Mouse (Mus musculus): ENCODE results near the gene Sipa1l3. TPM values are rescaled to one million over a fixed set of nuclear protein-coding genes. Genes with fewer than 3 reads are reported as not detected.

The Sipa1l3 gene
- polyA plus RNA-seq, 1 experiment from 2014 or later = 13.9 TPM

DNA sequence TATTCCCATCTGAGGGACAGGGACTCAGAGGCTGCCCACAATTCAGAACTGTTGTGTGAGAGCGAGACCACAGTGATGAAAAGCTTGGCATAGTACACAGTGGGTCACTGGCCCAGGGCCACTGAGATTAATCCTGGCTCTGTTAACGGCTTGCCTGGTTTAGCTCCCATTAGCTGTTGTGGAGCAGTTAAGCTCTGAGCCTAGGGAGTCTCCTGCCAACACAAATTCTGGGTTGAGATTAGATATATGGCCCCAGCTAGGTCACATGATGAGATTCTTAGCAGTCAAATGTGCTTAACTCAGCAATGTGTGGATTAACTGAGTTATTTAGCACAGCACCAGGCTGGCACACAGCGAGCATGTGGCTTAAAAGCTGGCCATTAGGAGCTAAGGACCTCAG is 121.0 kb downstream of the Sipa1l3 start:
- ATAC-seq (ENCODE audit: low FRiP score, low read depth) = 0 out of 2 replicates have a peak, but pooled peaks have one; percentile 44
- peaks cover 76% of the 10 kb centered on the region for H3K36me3 ChIP-seq
- H3K4me1 ChIP-seq = no peaks in the 10 kb centered on the region
- H3K27me3 ChIP-seq = no peaks in the 10 kb centered on the region
- H3K4me3 ChIP-seq = no peak overlapping the region
- no peak overlapping the region for H3K4me2 ChIP-seq (replicated peaks)
- 58% methylated on average over 3 of the region's 3 CpGs for WGBS
- no peak overlapping the region for H3K9ac ChIP-seq
- H3K27ac ChIP-seq = no peak overlapping the region
- no peaks in the 10 kb centered on the region for H3K9me3 ChIP-seq

DNA sequence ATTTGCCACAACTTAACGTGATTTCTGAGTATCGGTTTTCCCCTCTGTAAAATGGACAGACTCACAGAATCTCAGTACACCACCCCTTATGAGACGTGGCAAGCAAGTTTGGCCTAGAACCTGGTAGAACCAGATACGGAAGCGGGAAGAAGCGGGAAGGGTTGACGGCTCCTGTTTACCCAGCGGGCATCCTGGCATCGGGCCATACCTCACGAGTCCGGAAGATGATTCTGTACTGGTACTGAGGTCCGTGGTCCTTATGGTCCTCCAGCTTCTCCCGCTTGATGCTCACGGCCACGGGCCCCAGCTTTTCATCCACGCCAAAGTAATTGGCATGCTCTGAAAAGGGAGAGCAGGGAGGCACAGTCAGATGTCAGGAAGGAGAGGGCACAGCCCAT is 121.5 kb downstream of the Sipa1l3 start:
- Histone ChIP-seq H3K9ac (no peak overlapping the region), H3K4me3 (no peak overlapping the region), H3K36me3 (peaks cover 80% of the 10 kb centered on the region), H3K27ac (no peak overlapping the region), H3K4me2 (replicated peaks) (no peak overlapping the region), H3K9me3 (no peaks in the 10 kb centered on the region), H3K27me3 (no peaks in the 10 kb centered on the region), H3K4me1 (no peaks in the 10 kb centered on the region)
- WGBS = 93% methylated on average over 16 of the region's 16 CpGs
- no peak for ATAC-seq (ENCODE audit: low FRiP score, low read depth)

- no peak overlapping the region for H3K4me3 ChIP-seq
- H3K4me1 ChIP-seq = no peaks in the 10 kb centered on the region
- no peak overlapping the region for H3K4me2 ChIP-seq (replicated peaks)
- peaks cover 86% of the 10 kb centered on the region for H3K36me3 ChIP-seq
- no peak for ATAC-seq (ENCODE audit: low FRiP score, low read depth)
- H3K27me3 ChIP-seq = no peaks in the 10 kb centered on the region
- no peaks in the 10 kb centered on the region for H3K9me3 ChIP-seq
- no peak overlapping the region for H3K27ac ChIP-seq
- H3K9ac ChIP-seq = no peak overlapping the region
- 92% methylated on average over 12 of the region's 12 CpGs for WGBS
Observed at GRCm38 (mm10) chr7:29396216-29396942, 122.1 kb downstream of the Sipa1l3 start.

DNA sequence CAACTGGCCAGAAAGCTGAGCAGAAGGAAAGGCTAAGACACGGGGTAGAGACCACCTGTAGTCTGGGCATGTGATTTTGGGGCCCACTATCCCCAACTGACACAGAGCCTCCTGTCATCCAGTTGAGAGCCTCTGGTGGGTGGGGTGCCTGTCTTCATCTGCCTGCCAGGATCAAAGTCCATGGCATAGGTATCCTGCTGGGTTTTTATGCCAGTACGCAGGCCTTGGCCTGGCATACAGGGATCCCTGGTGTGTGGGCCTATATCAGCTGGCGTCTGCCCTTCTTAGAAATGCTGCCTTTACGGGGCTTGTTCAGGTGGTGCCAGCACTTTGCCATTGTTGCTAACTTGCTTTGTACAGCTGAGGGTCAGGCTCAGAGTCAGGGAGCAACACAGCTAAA is 123.3 kb downstream of the Sipa1l3 start:
- Histone ChIP-seq H3K9ac (no peak overlapping the region), H3K4me1 (no peaks in the 10 kb centered on the region), H3K9me3 (no peaks in the 10 kb centered on the region), H3K36me3 (peaks cover 83% of the 10 kb centered on the region), H3K4me2 (replicated peaks) (no peak overlapping the region), H3K27ac (no peak overlapping the region), H3K4me3 (no peak overlapping the region), H3K27me3 (no peaks in the 10 kb centered on the region)
- 79% methylated on average over 4 of the region's 4 CpGs for WGBS
- no peak for ATAC-seq (ENCODE audit: low FRiP score, low read depth)

DNA sequence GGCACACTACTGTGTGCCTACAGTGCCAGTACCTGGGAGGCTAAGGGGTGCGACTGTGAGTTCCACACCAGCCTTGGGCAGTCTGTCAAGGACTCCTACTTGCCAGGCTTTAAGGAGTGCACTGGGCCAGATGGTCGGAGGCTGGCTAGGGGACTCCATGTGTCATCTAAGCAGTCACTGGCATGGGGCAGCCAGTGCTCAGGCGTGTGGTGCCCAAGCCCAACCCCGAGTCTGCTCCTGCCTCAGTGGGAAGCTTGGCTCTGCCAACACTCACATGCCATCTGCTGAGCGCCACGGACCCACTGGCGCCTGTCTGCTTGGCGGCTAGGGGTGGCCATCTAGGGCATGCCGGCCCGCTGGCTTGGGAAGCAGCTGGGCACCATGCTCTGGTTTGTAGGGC is 125.1 kb downstream of the Sipa1l3 start:
- 90% methylated on average over 10 of the region's 10 CpGs for WGBS
- H3K4me3 ChIP-seq = no peak overlapping the region
- no peak for ATAC-seq (ENCODE audit: low FRiP score, low read depth)
- no peaks in the 10 kb centered on the region for H3K27me3 ChIP-seq
- no peaks in the 10 kb centered on the region for H3K4me1 ChIP-seq
- H3K36me3 ChIP-seq = peaks cover 64% of the 10 kb centered on the region
- H3K9ac ChIP-seq = no peak overlapping the region
- H3K27ac ChIP-seq = no peak overlapping the region
- H3K4me2 ChIP-seq (replicated peaks) = no peak overlapping the region
- no peaks in the 10 kb centered on the region for H3K9me3 ChIP-seq

GRCm38 (mm10) chr7:29392805-29393204 is 125.6 kb downstream of the Sipa1l3 start:
- no peak for ATAC-seq (ENCODE audit: low FRiP score, low read depth)
- Histone ChIP-seq H3K9me3 (no peaks in the 10 kb centered on the region), H3K4me1 (no peaks in the 10 kb centered on the region), H3K27me3 (no peaks in the 10 kb centered on the region), H3K4me3 (no peak overlapping the region), H3K4me2 (replicated peaks) (no peak overlapping the region), H3K27ac (no peak overlapping the region), H3K9ac (no peak overlapping the region), H3K36me3 (peaks cover 67% of the 10 kb centered on the region)
- 84% methylated on average over 3 of the region's 3 CpGs for WGBS

- Histone ChIP-seq H3K4me1 (no peaks in the 10 kb centered on the region), H3K4me3 (no peak overlapping the region), H3K9me3 (no peaks in the 10 kb centered on the region), H3K9ac (no peak overlapping the region), H3K27me3 (no peaks in the 10 kb centered on the region), H3K27ac (no peak overlapping the region), H3K4me2 (replicated peaks) (no peak overlapping the region), H3K36me3 (peaks cover 68% of the 10 kb centered on the region)
- 78% methylated on average over 25 of the region's 25 CpGs for WGBS
- no peak for ATAC-seq (ENCODE audit: low FRiP score, low read depth)
Observed at GRCm38 (mm10) chr7:29391761-29392512, 126.5 kb downstream of the Sipa1l3 start.

DNA sequence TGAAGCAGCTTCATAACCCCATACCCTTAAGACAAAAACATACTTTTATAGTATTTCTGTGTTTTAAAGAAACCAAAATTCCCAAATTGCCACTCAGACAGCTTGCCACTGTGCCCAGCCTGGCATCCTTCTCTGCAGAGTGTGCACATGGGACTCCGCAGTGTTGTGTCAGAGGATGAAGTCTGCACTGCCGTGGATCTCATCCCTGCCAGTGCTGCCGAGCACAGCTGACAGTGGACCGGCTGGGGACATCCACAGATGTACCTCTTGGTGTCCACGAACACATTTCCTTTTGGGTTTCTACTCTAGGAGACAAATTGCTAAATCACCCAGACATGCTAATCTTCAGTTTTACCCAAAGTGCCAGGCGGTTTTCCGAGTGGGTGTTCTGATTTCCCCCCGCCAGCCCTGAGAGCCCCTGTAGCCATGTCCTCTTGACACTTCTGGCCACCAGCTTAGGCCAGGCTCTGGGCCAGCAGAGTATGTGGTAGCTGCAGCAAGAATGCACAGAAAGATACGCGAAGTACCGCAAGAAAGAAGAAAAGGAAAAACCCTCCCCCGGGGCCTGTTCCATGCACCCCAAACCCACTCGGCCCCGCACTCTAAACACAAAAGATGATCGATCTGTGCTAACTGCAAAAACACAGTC is 127.2 kb downstream of the Sipa1l3 start:
- Histone ChIP-seq H3K27me3 (no peaks in the 10 kb centered on the region), H3K9ac (no peak overlapping the region), H3K4me1 (no peaks in the 10 kb centered on the region), H3K4me3 (no peak overlapping the region), H3K36me3 (peaks cover 67% of the 10 kb centered on the region), H3K9me3 (no peaks in the 10 kb centered on the region), H3K4me2 (replicated peaks) (no peak overlapping the region), H3K27ac (no peak overlapping the region)
- WGBS = 92% methylated on average over 15 of the region's 15 CpGs
- ATAC-seq (ENCODE audit: low FRiP score, low read depth) = no peak

DNA sequence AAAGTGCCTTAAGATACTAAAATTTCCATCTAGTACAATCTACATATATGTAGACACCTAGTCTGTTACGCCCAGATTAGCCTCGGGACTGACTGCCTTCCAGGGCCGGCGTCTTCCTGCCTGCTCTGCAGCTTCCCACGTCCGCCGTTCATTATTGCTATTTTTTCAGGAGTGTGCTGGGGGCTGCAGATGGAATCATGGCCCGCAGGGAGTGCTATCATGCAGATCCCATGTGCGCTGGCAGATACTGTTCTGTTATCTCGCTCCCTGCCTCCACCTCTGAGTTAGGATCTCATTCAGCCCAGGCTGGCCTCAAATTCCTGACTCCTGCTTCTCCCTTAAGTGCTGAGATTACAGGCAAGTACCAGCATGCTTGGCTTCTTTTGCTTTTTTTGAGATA is 128.2 kb downstream of the Sipa1l3 start:
- WGBS = 85% methylated on average over 10 of the region's 10 CpGs
- H3K36me3 ChIP-seq = peaks cover 65% of the 10 kb centered on the region

DNA sequence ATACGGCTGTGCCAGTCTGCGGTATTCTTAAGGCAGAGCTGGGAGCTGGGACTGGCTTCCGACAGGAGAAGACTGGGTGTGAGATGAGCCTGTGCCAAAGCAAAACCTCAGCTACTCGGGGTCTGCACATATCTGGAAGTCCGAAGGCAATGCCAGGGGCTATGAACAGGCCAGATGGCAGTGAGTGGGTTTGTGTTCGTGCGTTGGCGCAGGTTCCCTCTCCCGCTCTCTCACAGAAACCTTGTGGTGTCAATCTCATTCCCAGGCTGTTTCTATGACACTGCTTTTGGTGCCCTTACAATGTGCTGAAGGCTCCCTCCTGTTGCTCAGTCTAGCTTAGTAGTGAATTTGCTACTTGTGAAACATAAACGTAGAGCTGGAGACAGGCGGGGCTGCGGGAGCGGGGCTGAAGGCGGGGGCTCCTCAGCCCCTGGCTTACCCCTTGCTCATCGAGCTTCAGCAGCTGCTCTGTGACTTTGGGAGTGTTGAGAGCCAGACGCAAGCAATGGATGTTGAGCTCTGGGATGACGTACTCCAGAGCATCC is 130.8 kb downstream of the Sipa1l3 start:
- H3K27ac ChIP-seq = no peak overlapping the region
- no peak for ATAC-seq (ENCODE audit: low FRiP score, low read depth)
- no peak overlapping the region for H3K4me3 ChIP-seq
- H3K4me2 ChIP-seq (replicated peaks) = no peak overlapping the region
- peaks cover 53% of the 10 kb centered on the region for H3K36me3 ChIP-seq
- 79% methylated on average over 17 of the region's 17 CpGs for WGBS
- no peak overlapping the region for H3K9ac ChIP-seq
- H3K27me3 ChIP-seq = no peaks in the 10 kb centered on the region
- H3K9me3 ChIP-seq = no peaks in the 10 kb centered on the region
- 0 out of 2 replicates have a peak, but pooled peaks cover 2% of the 10 kb centered on the region for H3K4me1 ChIP-seq

More for the DNA sequence above, 128.2 kb downstream of the Sipa1l3 start:
- Histone ChIP-seq H3K9ac (no peak overlapping the region), H3K9me3 (no peaks in the 10 kb centered on the region), H3K4me3 (no peak overlapping the region), H3K4me2 (replicated peaks) (no peak overlapping the region), H3K4me1 (no peaks in the 10 kb centered on the region), H3K27me3 (no peaks in the 10 kb centered on the region), H3K27ac (no peak overlapping the region)
- ATAC-seq (ENCODE audit: low FRiP score, low read depth) = no peak

DNA sequence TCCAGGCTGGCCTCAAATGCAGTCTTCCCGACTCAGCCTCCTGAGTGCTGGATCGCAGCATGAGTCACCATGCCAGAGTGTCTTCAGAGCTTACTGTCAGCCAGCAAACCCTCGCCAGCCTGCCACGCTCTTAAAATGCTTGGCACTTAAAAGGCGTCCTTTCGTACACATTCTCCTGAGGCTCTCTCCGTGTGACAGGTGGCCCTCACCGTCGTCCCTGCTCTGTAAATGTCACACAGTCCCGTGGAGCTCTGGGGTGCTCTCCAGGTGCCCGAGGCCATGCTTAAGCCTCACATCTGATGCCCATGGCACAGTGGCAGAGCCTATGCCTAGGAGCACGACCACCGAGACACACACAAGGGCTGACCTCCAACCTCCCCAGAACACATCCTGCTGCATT is 132.1 kb downstream of the Sipa1l3 start:
- Histone ChIP-seq H3K36me3 (peaks cover 56% of the 10 kb centered on the region), H3K4me3 (no peak overlapping the region), H3K9me3 (no peaks in the 10 kb centered on the region), H3K9ac (no peak overlapping the region), H3K27me3 (no peaks in the 10 kb centered on the region), H3K4me1 (0 out of 2 replicates have a peak, but pooled peaks cover 2% of the 10 kb centered on the region), H3K4me2 (replicated peaks) (no peak overlapping the region), H3K27ac (no peak overlapping the region)
- ATAC-seq (ENCODE audit: low FRiP score, low read depth) = no peak
- WGBS = 90% methylated on average over 13 of the region's 13 CpGs

DNA sequence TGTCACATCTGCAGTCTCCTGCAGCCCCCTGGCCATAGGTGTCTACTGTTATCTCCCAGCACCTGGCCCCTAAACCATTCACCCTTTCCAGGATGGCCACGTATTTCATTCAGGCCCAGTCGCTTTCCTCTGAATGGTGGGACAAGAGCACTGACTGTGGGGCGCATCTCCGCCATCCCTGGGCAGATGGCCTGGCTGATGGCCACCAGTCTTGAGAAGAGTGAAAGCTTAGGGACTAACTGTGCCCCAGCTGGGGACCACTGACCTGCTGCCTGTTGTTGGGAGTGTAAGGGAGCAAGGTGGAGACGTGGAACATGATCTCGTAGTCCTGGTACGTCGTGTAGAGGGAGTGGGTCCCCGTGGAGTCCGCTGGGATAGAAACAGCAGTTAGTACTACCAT is 132.7 kb downstream of the Sipa1l3 start:
- ATAC-seq (ENCODE audit: low FRiP score, low read depth) = no peak
- H3K27me3 ChIP-seq = no peaks in the 10 kb centered on the region
- H3K4me3 ChIP-seq = no peak overlapping the region
- peaks cover 58% of the 10 kb centered on the region for H3K36me3 ChIP-seq
- H3K27ac ChIP-seq = no peak overlapping the region
- H3K9ac ChIP-seq = no peak overlapping the region
- H3K4me1 ChIP-seq = 0 out of 2 replicates have a peak, but pooled peaks cover 2% of the 10 kb centered on the region
- no peak overlapping the region for H3K4me2 ChIP-seq (replicated peaks)
- H3K9me3 ChIP-seq = no peaks in the 10 kb centered on the region
- WGBS = 87% methylated on average over 10 of the region's 10 CpGs
